Mouse (Mus musculus): Measurements from ENCODE around the gene Fam208b. TPM values are rescaled to one million over a fixed set of nuclear protein-coding genes. Genes with fewer than 3 reads are reported as not detected.

The Fam208b gene
- 36.2 and 44.1 TPM in 2 replicates for polyA plus RNA-seq (2011; ENCODE audit: insufficient read length, low read depth, missing spikeins)

DNA sequence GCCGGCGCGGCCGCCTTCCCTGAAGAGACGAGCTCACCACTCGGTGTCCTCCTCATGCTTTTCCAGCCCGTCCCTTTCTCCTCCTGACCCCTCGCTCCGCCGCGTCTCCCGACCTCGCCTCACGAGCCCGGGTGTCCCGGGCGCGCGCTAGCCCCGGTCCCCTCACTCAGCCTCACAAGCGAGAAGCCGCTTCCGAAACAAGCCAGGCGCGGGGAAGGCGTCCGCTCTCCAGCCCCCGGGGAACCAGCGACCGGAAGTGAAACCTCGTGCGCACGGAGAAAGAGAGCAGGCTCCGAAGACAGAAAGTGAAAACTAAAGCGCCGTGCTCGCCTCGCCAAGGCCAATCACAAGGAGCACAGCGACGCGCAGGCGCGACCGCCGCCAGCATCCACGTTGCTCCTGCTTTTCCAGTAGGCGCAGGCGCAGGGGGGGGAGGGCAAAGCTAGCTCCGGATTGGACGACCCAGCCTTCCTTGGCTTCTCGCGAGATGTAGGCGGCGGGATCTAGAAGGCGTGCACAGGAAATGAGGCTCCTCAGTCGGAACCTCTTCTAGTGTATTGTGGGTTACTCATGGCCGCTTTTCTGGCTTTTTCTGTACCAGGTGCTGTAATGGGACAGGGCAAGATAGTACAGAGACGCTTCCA is at the start of gene Fam208b:
Gene Fam208b (minus strand): TSS at position 314 of the 644 bp plus-strand sequence.
- no peaks in the 10 kb centered on the region for H3K4me1 ChIP-seq (ENCODE audit: control insufficient read depth, insufficient read depth, low read length)
- peak within 1 kb of the TSS; percentile 75 for H3K27ac ChIP-seq (ENCODE audit: insufficient read depth, low read length)
- peak within 1 kb of the TSS; percentile 91 for H3K4me3 ChIP-seq (ENCODE audit: insufficient read depth, low read length)
- no peak for TF ChIP-seq CTCF (IDR thresholded peaks at IDR 0.05; ENCODE audit: borderline replicate concordance, insufficient read depth, low read length)
- peak; percentile 69 for TF ChIP-seq POLR2A (IDR thresholded peaks at IDR 0.05; ENCODE audit: low read depth, low read length)

GRCm38 (mm10) chr13:3659163-3660160 is 48.6 kb upstream of the Fam208b start:
- TF ChIP-seq CTCF (IDR thresholded peaks at IDR 0.05; ENCODE audit: borderline replicate concordance, insufficient read depth, low read length) (no peak), POLR2A (IDR thresholded peaks at IDR 0.05; ENCODE audit: low read depth, low read length) (no peak)
- Histone ChIP-seq H3K4me3 (ENCODE audit: insufficient read depth, low read length) (no peak overlapping the region), H3K27ac (ENCODE audit: insufficient read depth, low read length) (no peak overlapping the region), H3K4me1 (ENCODE audit: control insufficient read depth, insufficient read depth, low read length) (no peaks in the 10 kb centered on the region)

DNA sequence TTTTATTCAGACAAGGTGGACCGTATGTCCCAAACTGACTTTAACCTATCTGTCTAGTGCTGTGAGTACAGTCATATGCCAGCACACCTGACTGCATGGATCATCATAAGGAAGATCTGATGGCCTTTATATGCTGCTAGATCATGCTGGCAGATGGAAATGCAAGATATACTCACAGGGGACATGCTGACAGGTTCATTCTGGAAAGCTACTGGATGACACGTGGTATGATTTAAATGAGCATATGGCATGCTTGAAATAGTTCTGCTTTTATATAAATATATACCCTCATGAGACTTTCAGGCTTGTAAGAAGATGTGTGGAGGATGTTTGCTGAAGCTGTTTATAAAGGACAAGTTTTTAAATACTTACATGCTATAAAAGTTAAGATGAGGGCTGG is 43.5 kb upstream of the Fam208b start:
- Histone ChIP-seq H3K4me3 (ENCODE audit: insufficient read depth, low read length) (no peak overlapping the region), H3K4me1 (ENCODE audit: control insufficient read depth, insufficient read depth, low read length) (no peaks in the 10 kb centered on the region), H3K27ac (ENCODE audit: insufficient read depth, low read length) (no peak overlapping the region)
- TF ChIP-seq CTCF (IDR thresholded peaks at IDR 0.05; ENCODE audit: borderline replicate concordance, insufficient read depth, low read length) (no peak), POLR2A (IDR thresholded peaks at IDR 0.05; ENCODE audit: low read depth, low read length) (no peak)

GRCm38 (mm10) chr13:3650569-3650968 is 39.7 kb upstream of the Fam208b start:
- Histone ChIP-seq H3K4me1 (ENCODE audit: control insufficient read depth, insufficient read depth, low read length) (no peaks in the 10 kb centered on the region), H3K27ac (ENCODE audit: insufficient read depth, low read length) (no peak overlapping the region), H3K4me3 (ENCODE audit: insufficient read depth, low read length) (no peak overlapping the region)
- TF ChIP-seq POLR2A (IDR thresholded peaks at IDR 0.05; ENCODE audit: low read depth, low read length) (no peak), CTCF (IDR thresholded peaks at IDR 0.05; ENCODE audit: borderline replicate concordance, insufficient read depth, low read length) (no peak)

GRCm38 (mm10) chr13:3646566-3646965 is 35.7 kb upstream of the Fam208b start:
- no peak overlapping the region for H3K27ac ChIP-seq (ENCODE audit: insufficient read depth, low read length)
- TF ChIP-seq POLR2A (IDR thresholded peaks at IDR 0.05; ENCODE audit: low read depth, low read length) (no peak), CTCF (IDR thresholded peaks at IDR 0.05; ENCODE audit: borderline replicate concordance, insufficient read depth, low read length) (no peak)
- H3K4me1 ChIP-seq (ENCODE audit: control insufficient read depth, insufficient read depth, low read length): no peaks in the 10 kb centered on the region
- H3K4me3 ChIP-seq (ENCODE audit: insufficient read depth, low read length): no peak overlapping the region

GRCm38 (mm10) chr13:3645919-3646318 is 35.0 kb upstream of the Fam208b start:
- Histone ChIP-seq H3K27ac (ENCODE audit: insufficient read depth, low read length) (no peak overlapping the region), H3K4me1 (ENCODE audit: control insufficient read depth, insufficient read depth, low read length) (no peaks in the 10 kb centered on the region), H3K4me3 (ENCODE audit: insufficient read depth, low read length) (no peak overlapping the region)
- TF ChIP-seq CTCF (IDR thresholded peaks at IDR 0.05; ENCODE audit: borderline replicate concordance, insufficient read depth, low read length) (no peak), POLR2A (IDR thresholded peaks at IDR 0.05; ENCODE audit: low read depth, low read length) (no peak)

DNA sequence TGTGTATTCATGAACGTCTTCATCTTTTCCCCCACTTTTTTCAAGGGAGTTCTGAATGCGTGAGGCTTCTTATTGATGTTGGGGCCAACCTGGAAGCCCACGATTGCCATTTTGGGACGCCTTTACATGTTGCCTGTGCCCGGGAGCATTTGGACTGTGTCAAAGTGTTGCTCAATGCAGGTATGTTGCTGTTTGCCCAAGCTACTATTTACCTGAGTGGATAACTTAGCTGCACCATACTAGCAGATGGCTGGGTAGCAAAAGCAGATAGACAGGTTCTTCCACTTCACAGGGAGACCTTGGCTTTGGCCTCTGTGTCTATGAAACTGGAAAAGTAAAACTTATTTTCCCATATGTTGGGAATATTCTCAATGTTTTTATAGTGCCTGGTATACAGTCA is 34.0 kb upstream of the Fam208b start:
- no peaks in the 10 kb centered on the region for H3K4me1 ChIP-seq (ENCODE audit: control insufficient read depth, insufficient read depth, low read length)
- no peak overlapping the region for H3K4me3 ChIP-seq (ENCODE audit: insufficient read depth, low read length)
- no peak overlapping the region for H3K27ac ChIP-seq (ENCODE audit: insufficient read depth, low read length)
- TF ChIP-seq CTCF (IDR thresholded peaks at IDR 0.05; ENCODE audit: borderline replicate concordance, insufficient read depth, low read length): no peak
- no peak for TF ChIP-seq POLR2A (IDR thresholded peaks at IDR 0.05; ENCODE audit: low read depth, low read length)

- Histone ChIP-seq H3K27ac (ENCODE audit: insufficient read depth, low read length) (no peak overlapping the region), H3K4me3 (ENCODE audit: insufficient read depth, low read length) (no peak overlapping the region), H3K4me1 (ENCODE audit: control insufficient read depth, insufficient read depth, low read length) (no peaks in the 10 kb centered on the region)
- TF ChIP-seq CTCF (IDR thresholded peaks at IDR 0.05; ENCODE audit: borderline replicate concordance, insufficient read depth, low read length): no peak
- no peak for TF ChIP-seq POLR2A (IDR thresholded peaks at IDR 0.05; ENCODE audit: low read depth, low read length)
These were observed 31.6 kb upstream of the Fam208b start for GRCm38 (mm10) chr13:3642538-3642937.

- H3K4me3 ChIP-seq (ENCODE audit: insufficient read depth, low read length): no peak overlapping the region
- no peaks in the 10 kb centered on the region for H3K4me1 ChIP-seq (ENCODE audit: control insufficient read depth, insufficient read depth, low read length)
- H3K27ac ChIP-seq (ENCODE audit: insufficient read depth, low read length): no peak overlapping the region
- TF ChIP-seq POLR2A (IDR thresholded peaks at IDR 0.05; ENCODE audit: low read depth, low read length) (no peak), CTCF (IDR thresholded peaks at IDR 0.05; ENCODE audit: borderline replicate concordance, insufficient read depth, low read length) (no peak)
These were observed 31.1 kb upstream of the Fam208b start for GRCm38 (mm10) chr13:3642049-3642448.

DNA sequence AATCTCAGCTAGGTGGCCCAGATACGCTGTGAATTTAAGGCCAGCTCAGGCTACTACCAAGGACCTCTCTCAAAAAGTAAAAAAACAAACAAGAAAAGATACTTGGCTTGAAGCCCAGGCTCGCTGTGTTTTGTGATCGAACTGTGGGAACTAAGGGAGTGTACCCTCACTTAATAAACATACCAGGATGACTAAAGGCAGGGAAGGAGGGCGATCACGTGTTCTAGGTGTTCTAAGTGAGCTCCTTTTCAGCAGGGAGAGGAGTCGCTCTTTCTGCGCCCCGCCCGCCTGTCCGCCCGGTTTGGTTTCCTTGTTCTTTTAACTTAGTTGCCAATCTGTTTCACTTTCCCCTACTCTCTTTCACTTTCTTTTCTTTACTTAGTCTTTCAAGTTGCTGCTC is 25.9 kb upstream of the Fam208b start:
- Histone ChIP-seq H3K4me3 (ENCODE audit: insufficient read depth, low read length) (no peak overlapping the region), H3K27ac (ENCODE audit: insufficient read depth, low read length) (no peak overlapping the region), H3K4me1 (ENCODE audit: control insufficient read depth, insufficient read depth, low read length) (no peaks in the 10 kb centered on the region)
- TF ChIP-seq CTCF (IDR thresholded peaks at IDR 0.05; ENCODE audit: borderline replicate concordance, insufficient read depth, low read length) (no peak), POLR2A (IDR thresholded peaks at IDR 0.05; ENCODE audit: low read depth, low read length) (no peak)

Measured in embryonic fibroblast, embryonic 13.5 days (primary cell).